Mouse (Mus musculus): Measurements from ENCODE around the gene Rab40c.

DNA sequence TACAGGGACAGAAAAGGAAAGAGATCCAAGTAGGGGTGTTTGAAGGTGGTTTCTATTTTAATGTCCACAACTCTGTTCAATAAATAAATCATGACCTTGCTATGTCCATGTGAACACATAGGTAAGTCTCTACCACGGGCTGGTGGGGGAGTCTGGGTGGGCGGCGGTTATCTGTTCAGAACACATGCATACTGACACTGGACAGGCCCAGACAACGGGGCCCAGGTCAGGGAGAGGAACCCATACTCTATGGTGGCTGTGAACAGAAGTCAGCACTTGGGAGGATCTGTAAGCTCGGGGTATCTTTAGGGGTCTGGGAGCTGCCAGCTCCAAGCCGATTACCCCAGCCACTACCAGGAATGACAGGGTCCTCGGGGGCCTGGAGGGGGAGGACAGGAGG, 26.8 kb upstream of the Rab40c start:
- no peak for TF ChIP-seq CTCF (IDR thresholded peaks at IDR 0.05)
- no peak for TF ChIP-seq EP300 (IDR thresholded peaks at IDR 0.05; ENCODE audit: insufficient read depth, low read depth, low read length)
- no peak for TF ChIP-seq POLR2A (IDR thresholded peaks at IDR 0.05; ENCODE audit: insufficient read depth, low read depth, low read length)
